Mouse (Mus musculus): ENCODE results near the gene Mical3.

GRCm38 (mm10) chr6:120914911-120915648 lies 215.7 kb downstream of the Mical3 start:
- TF ChIP-seq POLR2A (IDR thresholded peaks at IDR 0.05; ENCODE audit: insufficient read depth, low read length) (no peak), CTCF (IDR thresholded peaks at IDR 0.05; ENCODE audit: low read depth, low read length) (peak; percentile 29)
